Mouse (Mus musculus): ENCODE measurements at regions not wholly inside any gene's neighbourhood (a gene's known extent, or its start where the extent isn't known, plus 50 kb on each side); places are given as distances from the start of the nearest gene placed in this dataset.
"Not testable (repeated sequence)": the region's sequence is repeated elsewhere in the genome, so short reads cannot be mapped to it uniquely, and the experiment has no call there.

DNA sequence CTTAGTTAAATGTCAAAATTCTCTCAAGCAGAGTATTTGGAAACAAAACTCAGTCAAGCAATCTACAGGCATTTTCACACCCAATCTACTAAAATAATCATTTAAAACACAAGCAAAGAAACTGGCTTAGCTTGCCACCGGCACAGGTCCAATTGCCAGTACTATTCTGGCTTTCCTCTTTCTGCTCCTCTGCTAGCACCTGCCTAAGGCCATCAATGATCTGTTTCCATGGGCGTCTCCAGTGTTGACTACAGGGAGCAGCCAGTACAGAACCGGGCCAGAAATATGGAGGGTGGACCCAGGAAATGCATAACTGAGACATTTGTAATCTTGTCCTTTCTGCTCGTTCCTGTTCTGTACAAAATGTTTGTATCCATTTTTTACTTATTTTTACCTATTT lies 96.4 kb upstream of the C6 start:
- ATAC-seq: no peak

GRCm38 (mm10) chr15:4641666-4642065 lies 85.3 kb upstream of the C6 start:
- no peak for TF ChIP-seq CTCF (IDR thresholded peaks at IDR 0.05; ENCODE audit: low read depth)
- Histone ChIP-seq H3K9me3 (ENCODE audit: low read length) (no peaks in the 10 kb centered on the region), H3K27ac (no peak overlapping the region), H3K9ac (replicated peaks; ENCODE audit: low read length) (no peak overlapping the region), H3K4me3 (ENCODE audit: low read length) (no peak overlapping the region), H3K4me1 (ENCODE audit: insufficient read depth, low read length) (no peaks in the 10 kb centered on the region), H3K36me3 (ENCODE audit: insufficient read depth, low read length) (no peaks in the 10 kb centered on the region), H3K27me3 (ENCODE audit: insufficient read depth, low read length) (no peaks in the 10 kb centered on the region), H3K4me2 (ENCODE audit: low read depth, low read length) (no peak overlapping the region)
- DNase-seq (ENCODE audit: low spot score) (no peak), ATAC-seq (no peak)
- WGBS: 91% methylated on average over 4 of the region's 4 CpGs

More for the DNA sequence above, 96.4 kb upstream of the C6 start:
- Histone ChIP-seq H3K9me3 (ENCODE audit: low read length) (no peaks in the 10 kb centered on the region), H3K4me3 (ENCODE audit: low read length) (no peak overlapping the region), H3K4me2 (ENCODE audit: low read depth, low read length) (no peak overlapping the region), H3K4me1 (ENCODE audit: insufficient read depth, low read length) (no peaks in the 10 kb centered on the region), H3K36me3 (ENCODE audit: insufficient read depth, low read length) (no peaks in the 10 kb centered on the region), H3K27ac (no peak overlapping the region), H3K9ac (replicated peaks; ENCODE audit: low read length) (no peak overlapping the region), H3K27me3 (ENCODE audit: insufficient read depth, low read length) (no peaks in the 10 kb centered on the region)
- TF ChIP-seq CTCF (IDR thresholded peaks at IDR 0.05; ENCODE audit: low read depth): no peak
- DNase-seq (ENCODE audit: low spot score): no peak
- WGBS: 84% methylated on average over 4 of the region's 4 CpGs

GRCm38 (mm10) chr15:4642859-4643258 lies 84.1 kb upstream of the C6 start:
- Histone ChIP-seq H3K9me3 (ENCODE audit: low read length) (no peaks in the 10 kb centered on the region), H3K9ac (replicated peaks; ENCODE audit: low read length) (no peak overlapping the region), H3K27me3 (ENCODE audit: insufficient read depth, low read length) (no peaks in the 10 kb centered on the region), H3K27ac (no peak overlapping the region), H3K4me1 (ENCODE audit: insufficient read depth, low read length) (no peaks in the 10 kb centered on the region), H3K4me3 (ENCODE audit: low read length) (no peak overlapping the region), H3K36me3 (ENCODE audit: insufficient read depth, low read length) (no peaks in the 10 kb centered on the region), H3K4me2 (ENCODE audit: low read depth, low read length) (no peak overlapping the region)
- no peak for TF ChIP-seq CTCF (IDR thresholded peaks at IDR 0.05; ENCODE audit: low read depth)
- WGBS: 77% methylated on average over 4 of the region's 4 CpGs
- DNase-seq (ENCODE audit: low spot score) (no peak), ATAC-seq (no peak)

GRCm38 (mm10) chr15:4643888-4644606 lies 82.9 kb upstream of the C6 start:
- no peaks in the 10 kb centered on the region for H3K36me3 ChIP-seq (ENCODE audit: insufficient read depth, low read length)
- H3K4me2 ChIP-seq (ENCODE audit: low read depth, low read length): no peak overlapping the region
- ATAC-seq (no peak), DNase-seq (ENCODE audit: low spot score) (no peak)
- no peaks in the 10 kb centered on the region for H3K4me1 ChIP-seq (ENCODE audit: insufficient read depth, low read length)
- H3K4me3 ChIP-seq (ENCODE audit: low read length): no peak overlapping the region
- 67% methylated on average over 4 of the region's 4 CpGs for WGBS
- no peak overlapping the region for H3K9ac ChIP-seq (replicated peaks; ENCODE audit: low read length)
- no peak for TF ChIP-seq CTCF (IDR thresholded peaks at IDR 0.05; ENCODE audit: low read depth)
- no peaks in the 10 kb centered on the region for H3K27me3 ChIP-seq (ENCODE audit: insufficient read depth, low read length)
- H3K27ac ChIP-seq: no peak overlapping the region
- H3K9me3 ChIP-seq (ENCODE audit: low read length): no peaks in the 10 kb centered on the region

DNA sequence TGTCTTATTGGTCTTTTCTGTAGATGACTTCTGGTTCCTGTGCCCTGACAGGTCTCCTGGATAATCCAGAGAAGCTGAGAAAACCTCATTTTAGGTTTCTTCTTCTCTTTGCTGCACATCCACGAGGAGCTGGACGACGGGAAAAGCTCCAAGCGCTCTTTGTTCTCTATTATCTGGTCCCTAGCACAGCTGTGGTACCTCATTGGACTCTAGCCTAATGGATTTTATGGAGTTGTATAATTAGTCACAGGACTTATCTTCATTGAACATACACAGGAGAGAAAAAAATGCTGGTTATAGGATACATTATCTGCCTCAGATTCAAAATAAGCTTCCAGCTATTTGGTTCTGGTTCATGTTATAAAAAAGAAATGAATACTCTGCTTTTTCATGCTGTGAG lies 78.3 kb upstream of the C6 start:
- DNase-seq (ENCODE audit: low spot score) (peak; percentile 17), ATAC-seq (no peak)
- TF ChIP-seq CTCF (IDR thresholded peaks at IDR 0.05; ENCODE audit: low read depth): no peak
- H3K4me3 ChIP-seq (ENCODE audit: low read length): no peak overlapping the region
- no peak overlapping the region for H3K27ac ChIP-seq
- WGBS: 52% methylated on average over 4 of the region's 4 CpGs
- H3K4me1 ChIP-seq (ENCODE audit: insufficient read depth, low read length): no peaks in the 10 kb centered on the region
- no peaks in the 10 kb centered on the region for H3K9me3 ChIP-seq (ENCODE audit: low read length)
- H3K27me3 ChIP-seq (ENCODE audit: insufficient read depth, low read length): no peaks in the 10 kb centered on the region
- H3K9ac ChIP-seq (replicated peaks; ENCODE audit: low read length): no peak overlapping the region
- no peak overlapping the region for H3K4me2 ChIP-seq (ENCODE audit: low read depth, low read length)
- no peaks in the 10 kb centered on the region for H3K36me3 ChIP-seq (ENCODE audit: insufficient read depth, low read length)

- TF ChIP-seq CTCF (IDR thresholded peaks at IDR 0.05; ENCODE audit: low read depth): no peak
- 91% methylated on average over 1 of the region's 1 CpGs for WGBS
- H3K4me3 ChIP-seq (ENCODE audit: low read length): no peak overlapping the region
- H3K4me2 ChIP-seq (ENCODE audit: low read depth, low read length): no peak overlapping the region
- H3K36me3 ChIP-seq (ENCODE audit: insufficient read depth, low read length): no peaks in the 10 kb centered on the region
- ATAC-seq (no peak), DNase-seq (ENCODE audit: low spot score) (no peak)
- no peaks in the 10 kb centered on the region for H3K27me3 ChIP-seq (ENCODE audit: insufficient read depth, low read length)
- H3K27ac ChIP-seq: no peak overlapping the region
- no peak overlapping the region for H3K9ac ChIP-seq (replicated peaks; ENCODE audit: low read length)
- H3K9me3 ChIP-seq (ENCODE audit: low read length): no peaks in the 10 kb centered on the region
- no peaks in the 10 kb centered on the region for H3K4me1 ChIP-seq (ENCODE audit: insufficient read depth, low read length)
Measured at GRCm38 (mm10) chr15:4653706-4654105, 73.3 kb upstream of the C6 start.

DNA sequence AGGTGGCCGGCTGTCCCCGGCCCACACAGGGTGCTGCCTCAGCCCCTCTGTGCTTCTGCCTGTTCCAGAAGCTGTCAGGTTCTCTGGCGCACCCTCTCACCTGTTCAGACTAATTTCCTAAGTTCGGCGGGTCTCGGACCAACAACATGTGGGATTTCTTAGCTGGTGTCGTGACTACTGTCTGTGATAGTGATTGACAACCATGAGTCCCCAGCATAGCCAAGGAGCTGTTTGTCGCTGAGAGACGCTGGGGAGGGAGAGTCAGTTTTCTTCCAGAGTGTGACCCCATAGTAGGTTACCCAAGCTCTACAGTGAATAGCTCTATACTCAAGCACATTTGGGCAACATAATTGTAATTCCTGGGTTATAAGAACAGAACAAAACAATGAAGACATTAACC lies 54.1 kb upstream of the C6 start:
- not testable (repeated sequence) for H3K9me3 ChIP-seq (ENCODE audit: low read length); H3K27ac ChIP-seq; ATAC-seq; H3K9ac ChIP-seq (replicated peaks; ENCODE audit: low read length); H3K4me3 ChIP-seq (ENCODE audit: low read length); H3K27me3 ChIP-seq (ENCODE audit: insufficient read depth, low read length); H3K4me1 ChIP-seq (ENCODE audit: insufficient read depth, low read length); H3K36me3 ChIP-seq (ENCODE audit: insufficient read depth, low read length); DNase-seq (ENCODE audit: low spot score); H3K4me2 ChIP-seq (ENCODE audit: low read depth, low read length)
- WGBS: 93% methylated on average over 6 of the region's 9 CpGs

Measured in hindbrain, postnatal 0 days (tissue).